Mouse (Mus musculus): ENCODE data around the gene Il3ra.

GRCm38 (mm10) chr14:14352606-14353005 lies 6.5 kb downstream of the Il3ra start:
- no peak for TF ChIP-seq POLR2A (IDR thresholded peaks at IDR 0.05; ENCODE audit: insufficient read depth, low read depth, low read length)
- TF ChIP-seq CTCF (IDR thresholded peaks at IDR 0.05; ENCODE audit: insufficient read depth, low read depth, low read length) = no peak
